Mouse (Mus musculus) thymus, postnatal 25 days (tissue): ENCODE measurements around the gene Chpt1.
"Not testable (repeated sequence)": the region's sequence is repeated elsewhere in the genome, so short reads cannot be mapped to it uniquely, and the experiment has no call there.

ENCODE experiments used
- DNase-seq: peaks from one replicate; pipeline ENCODE4 v3.0.0; 2022

Chpt1 gene

DNA sequence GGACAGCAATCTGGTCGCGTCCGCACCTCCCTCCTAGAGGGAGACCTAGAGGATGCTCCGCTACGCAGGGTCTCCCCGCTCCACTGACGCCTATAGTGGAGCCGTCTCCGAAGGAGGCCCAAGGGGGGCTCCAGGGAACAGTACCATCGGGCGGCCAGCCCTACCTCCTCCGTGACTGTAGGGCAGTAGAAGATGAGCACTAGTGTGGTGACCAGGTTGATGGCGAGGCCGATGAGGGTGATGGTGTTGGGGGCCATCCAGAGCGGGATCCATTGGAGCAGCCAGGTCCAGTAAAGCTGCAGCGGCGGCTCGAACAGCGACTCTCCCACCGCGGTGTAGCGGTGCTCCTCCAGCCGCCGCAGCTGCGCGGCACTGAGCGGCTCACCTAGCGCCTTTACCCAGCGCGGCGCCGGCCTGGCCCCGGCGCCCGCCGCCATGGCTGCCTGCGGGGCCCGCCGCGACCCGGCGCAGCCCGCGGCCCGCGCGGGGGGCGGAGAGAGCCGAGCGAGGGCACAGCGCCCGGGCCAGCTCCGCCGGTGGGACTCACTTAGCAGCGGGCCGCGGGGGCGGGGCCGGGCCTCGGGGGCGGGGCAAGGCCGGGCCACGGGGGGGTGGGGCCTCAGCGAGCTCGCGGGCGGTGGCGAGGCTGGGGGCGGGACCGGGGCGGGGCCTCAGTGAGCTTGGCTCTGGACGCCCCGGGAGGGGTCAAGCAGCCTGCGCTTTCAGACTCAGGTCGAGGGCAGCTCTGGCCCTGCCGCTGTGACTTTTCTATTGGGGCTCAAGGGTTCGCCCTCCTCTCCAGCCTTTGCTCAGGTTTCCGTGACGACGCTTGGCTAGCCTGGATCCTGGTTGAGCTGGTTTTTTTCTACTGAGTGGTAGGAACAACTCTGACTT, at the start of gene Chpt1:
TSS of gene Chpt1 (minus strand) at position 653 of the 894 bp plus-strand sequence.
- peak; percentile 87 for DNase-seq

DNA sequence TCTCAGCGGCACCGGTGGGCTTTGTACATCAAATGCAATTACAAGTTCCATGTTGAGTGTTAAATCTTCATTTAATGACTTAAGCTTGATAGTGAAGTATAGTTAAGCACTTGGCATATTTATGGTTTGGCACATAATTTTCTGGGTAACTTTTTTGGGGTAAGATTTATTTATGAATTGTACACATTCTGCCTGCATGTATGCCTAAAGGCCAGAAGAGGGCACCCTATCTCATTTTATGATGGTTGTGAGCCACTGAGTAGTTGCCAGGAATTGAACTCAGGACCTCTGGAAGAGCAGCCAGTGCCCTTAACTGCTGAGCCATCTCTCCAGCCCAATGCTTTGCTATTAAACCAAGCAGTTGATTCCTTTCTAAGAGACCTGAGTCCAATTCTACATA, 48.9 kb upstream of the Chpt1 start:
- DNase-seq = no peak

DNA sequence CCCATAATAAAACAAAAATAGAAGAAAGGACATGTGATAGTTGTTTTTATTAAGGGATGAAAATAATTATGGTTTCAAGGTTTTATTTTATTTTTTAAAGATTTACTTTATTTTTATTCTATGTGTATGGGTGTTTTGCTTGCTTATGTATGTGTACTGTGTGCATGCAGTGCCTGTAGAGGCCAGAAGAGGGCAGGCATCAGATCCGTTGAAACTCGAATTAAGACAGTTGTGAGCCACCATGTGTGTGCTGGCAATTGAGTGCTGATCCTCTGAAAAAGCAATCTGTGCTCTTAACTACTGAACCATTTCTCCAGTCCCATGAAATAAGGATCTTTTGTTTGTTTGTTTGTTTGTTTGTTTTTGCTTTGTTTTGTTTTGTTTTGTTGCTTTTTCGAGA, 46.4 kb upstream of the Chpt1 start:
- no peak for DNase-seq

DNA sequence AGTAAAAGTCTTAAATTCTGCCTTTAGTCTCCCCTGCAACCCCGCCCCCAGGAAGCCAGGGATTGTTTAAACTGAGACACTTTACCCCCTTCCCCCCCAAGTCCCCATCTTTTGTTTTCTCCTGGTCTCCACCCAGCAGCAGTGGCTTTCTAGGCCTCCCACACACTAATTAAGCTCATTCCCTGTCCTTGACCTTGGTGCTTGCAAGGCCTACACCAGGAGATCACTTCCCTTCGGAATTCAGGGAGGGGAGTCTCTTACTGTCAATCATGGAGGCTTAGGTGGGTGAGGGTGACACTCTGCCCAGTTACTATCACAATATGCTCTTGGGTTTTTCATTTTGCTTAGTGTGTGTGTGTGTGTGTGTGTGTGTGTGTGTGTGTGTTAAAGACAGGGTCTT, 43.8 kb upstream of the Chpt1 start:
- no peak for DNase-seq

DNA sequence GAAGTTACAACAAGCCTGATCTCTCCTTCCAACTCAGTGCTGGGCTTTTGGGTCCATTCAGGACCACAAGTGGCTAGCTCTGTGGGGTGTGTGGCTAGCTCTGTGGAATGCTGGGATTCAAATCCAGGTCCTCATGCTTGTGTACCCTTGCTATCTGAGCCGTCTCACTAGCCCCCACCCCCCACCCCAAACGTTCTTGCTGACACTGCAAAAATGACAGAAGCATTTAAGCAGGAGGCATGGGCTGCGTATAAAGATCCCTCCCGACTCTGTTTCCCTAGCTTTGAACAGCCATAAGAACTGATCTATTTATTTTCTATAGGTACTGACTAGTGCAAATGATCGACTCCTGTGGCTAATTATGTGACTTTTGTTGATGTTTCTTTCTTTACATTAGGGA, 26.8 kb upstream of the Chpt1 start:
- DNase-seq = no peak

DNA sequence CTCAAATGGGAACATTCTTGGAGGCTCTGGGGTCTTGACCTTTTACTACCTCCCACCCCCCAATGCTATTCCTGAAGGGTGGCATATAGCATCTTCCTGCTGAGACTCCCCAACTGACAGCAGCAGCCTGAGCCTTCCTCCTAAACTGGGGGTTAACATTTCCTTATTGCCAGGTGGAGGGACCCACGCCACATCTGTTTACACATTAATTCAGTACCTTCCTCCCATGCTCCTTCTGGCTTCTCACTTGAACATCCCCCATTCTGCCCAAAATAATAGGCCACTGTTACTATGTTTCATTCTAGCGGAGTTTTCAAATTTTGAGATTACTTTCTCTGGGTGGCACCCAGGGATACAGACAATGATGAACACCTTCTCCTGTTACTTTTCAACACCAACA, 20.1 kb upstream of the Chpt1 start:
- DNase-seq = no peak

DNA sequence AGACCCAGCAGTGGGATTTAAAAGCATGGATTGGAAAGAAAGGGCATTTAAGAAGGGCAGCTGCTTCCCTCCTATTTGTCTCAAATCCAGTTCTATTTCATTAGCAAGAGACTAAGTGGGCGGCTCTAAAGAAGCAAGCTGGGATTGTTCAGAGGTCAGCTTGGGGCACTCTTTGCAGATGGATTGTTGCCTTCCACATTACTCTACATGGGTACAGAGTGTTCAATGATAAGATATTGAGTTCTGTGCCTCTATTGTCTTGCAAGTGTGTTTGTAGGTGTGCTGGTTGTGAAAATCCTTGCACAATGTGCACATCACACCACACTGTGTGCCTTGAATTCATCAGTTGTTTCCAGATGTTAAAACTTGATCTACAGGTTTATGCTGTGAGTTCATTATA, 19.3 kb upstream of the Chpt1 start:
- DNase-seq = no peak

DNA sequence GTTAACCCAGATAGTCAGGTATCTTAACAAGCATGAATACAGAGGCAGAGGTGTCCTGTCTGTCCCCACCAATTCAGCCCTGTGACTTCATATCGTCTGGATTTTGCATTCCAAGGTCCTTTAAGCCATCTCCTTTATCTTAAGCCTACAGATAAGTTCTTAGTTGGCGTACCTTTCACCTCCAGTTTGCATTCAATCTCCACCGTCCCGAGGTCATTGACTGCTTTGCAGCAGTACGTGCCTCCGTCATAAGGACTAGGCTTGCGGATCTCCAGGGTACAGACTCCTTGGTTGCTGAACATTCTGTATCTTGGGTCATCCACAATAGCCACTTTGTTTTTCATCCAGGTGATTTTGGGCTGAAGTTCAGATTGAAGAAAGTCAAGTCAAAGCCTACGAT, 18.9 kb upstream of the Chpt1 start:
- no peak for DNase-seq

DNA sequence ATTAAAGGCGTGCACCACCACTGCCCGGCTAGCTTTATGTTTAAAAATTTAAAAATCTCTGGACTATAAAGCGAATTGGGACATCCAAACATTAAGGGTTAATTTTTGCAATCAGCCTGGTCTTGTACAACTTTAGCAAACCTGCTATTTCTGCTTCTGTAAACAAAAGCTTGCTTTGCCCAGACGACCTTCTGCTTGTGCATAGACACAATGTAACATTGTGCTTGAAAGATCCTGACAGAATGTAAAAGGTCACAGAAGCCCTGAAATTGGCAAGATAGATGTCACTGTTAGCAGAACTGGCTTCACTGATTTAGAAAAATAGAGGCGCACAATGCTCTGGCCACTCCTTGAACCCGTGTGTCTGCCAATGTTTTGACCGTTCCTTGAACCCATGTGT, 11.2 kb upstream of the Chpt1 start:
- not testable (repeated sequence) for DNase-seq

DNA sequence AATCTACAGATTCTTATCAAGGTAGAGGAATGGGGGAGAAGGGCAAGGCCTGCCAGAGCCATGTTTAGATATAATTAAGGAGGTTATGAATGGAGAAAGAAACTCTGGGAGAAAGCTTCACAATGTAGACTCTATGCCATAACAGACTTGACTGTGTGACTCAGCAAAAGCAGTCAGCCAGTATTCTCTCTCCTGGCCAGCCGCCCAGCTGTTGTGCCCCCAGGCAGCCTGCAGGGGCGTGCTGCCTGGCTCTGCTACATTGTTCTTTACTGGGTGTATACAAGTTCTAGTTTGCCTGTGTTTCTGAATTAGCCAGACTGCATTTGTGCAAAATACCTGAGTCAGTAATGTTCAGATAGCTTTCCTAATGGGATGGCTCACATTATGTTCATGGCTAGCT, 10.6 kb upstream of the Chpt1 start:
- peak; percentile 15 for DNase-seq

DNA sequence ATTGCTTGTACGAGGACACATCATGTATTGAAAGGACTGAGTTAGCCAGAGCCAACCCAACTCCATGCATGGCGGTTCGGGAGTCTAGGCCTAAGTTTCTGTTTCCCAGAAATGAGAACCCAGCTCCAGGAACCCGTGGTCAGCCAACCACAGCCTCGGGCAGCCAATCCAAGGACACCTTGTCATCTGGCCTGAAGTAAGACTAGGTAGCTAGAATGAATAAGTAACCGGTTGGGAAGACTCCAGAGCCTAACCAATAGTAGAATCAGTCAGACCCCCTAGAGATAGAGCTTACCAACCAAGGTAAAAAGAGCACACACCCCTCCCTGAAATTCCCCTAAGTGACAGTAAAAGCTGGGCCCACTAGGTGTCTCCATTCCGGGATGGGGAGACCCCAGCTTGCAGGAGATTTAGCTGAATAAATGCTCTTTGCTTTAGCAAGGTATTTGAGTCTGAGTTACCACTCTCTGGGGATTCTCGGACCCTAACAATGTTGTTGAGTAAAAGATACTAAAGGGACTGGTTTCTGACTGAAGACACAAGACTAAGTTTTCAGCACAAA, 9.8 kb upstream of the Chpt1 start:
- no peak for DNase-seq

DNA sequence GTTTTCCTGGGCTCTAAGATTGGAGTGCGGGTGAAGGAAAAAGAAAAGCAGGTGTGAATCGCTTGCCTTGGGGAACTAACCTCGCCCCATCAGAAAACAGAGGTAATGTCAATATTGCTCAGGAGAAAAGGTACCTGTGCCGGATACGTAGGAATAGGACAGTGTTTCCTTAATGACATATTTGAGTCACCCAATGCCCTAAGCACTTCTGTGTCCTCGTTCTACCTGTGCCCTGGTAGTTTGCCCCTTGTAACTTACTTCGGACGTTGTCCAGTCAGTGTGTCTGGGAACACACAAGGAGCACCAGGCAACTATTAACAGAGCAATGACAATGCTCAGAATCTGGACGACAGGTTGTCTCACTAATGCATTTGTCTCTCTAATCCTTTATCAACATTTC, 7.5 kb upstream of the Chpt1 start:
- DNase-seq = no peak

DNA sequence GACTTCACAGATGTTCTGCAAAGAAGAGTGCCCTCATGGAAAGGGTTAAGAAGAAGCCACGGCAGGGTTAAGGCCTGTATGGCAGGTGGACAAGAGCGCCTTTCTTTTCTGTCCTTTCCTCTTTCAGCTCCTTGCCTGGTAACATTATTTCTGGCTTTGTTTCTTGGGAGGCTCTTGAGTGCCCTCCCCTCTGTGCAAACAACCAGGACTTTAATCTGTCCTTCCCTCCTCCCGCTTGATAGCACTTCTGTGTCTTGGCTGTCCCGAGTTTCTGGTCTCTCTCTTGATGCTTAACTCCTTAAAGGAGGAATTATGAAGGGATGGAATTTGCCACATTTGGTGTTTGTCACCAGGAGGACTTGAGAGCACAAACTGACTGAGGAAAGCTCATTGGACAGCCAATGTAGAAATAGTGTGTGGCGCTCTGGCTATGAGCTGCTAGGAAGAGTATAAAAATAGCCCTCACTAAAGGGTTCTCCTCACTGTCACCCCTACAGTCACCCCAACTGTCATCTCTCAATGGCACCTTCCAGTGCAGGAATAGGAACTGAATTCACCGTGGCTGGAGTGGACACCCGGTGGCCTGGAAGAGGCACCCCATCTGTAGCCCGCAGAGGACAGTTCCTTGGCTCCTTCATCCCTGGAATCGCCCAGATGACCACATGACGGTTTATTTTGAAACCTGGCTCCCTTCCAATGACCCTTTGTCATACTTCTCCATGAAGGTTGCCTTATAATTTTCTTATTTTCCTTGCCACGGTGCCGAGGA, 6.8 kb upstream of the Chpt1 start:
- no peak for DNase-seq

DNA sequence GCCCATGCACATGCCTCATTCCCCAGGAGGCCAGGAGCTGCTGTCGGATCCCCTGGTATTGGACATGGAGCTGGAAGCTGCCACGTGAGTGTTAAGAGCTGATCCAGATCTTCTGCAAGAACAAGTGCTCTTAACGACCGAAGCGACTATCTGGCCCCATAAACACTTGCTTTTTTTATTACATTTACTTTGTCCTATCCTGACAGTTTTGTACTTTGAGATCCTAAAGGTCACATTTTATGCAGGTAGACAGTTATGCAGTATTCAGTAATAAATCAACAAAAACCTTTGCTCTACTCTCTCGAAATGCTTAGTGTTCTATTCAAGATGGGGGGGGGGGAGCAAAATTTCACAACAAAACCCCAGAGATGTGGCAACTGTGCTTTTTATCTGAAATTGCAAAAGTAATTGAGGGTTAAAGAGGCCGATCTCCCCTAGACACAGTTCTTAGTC, 3.8 kb upstream of the Chpt1 start:
- DNase-seq = no peak

DNA sequence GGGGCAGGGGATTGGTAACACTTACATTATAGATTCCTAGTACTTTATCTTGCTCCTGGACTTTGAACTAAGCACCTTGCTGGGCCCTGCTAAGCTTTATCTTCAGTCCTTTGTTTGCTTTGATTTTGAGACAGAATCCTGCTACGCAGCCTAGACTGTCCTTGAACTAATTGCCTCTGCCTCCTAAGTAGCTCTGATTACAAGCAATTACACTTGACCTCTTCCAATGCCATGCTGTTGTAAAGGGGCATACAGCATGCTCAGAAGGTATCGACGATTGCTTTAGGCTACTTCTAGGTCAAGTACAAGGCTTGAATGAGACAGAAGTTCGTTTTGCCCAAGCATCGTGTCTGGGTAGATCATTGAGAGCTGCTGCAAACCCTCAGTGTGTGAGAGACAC, 1.4 kb upstream of the Chpt1 start:
- no peak for DNase-seq

DNA sequence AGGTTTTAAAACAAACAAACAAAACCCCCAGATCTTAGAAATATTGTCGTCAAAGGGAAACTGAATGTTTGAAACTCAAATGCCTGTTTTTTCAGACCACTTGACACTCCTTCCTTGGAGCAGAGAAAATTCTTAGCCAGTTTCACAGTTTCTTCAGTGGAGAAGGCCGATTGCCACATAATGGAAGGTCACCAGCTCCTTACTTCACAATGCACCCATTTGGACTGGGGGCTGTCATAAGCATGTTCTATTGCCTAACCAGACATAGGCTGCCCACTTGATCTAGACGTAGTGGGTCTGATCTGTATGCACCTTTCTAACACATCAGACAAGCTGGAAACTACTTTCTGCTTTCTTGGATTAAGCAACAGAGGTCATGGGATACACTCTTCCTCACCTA, 608 bp upstream of the Chpt1 start:
- DNase-seq = no peak

DNA sequence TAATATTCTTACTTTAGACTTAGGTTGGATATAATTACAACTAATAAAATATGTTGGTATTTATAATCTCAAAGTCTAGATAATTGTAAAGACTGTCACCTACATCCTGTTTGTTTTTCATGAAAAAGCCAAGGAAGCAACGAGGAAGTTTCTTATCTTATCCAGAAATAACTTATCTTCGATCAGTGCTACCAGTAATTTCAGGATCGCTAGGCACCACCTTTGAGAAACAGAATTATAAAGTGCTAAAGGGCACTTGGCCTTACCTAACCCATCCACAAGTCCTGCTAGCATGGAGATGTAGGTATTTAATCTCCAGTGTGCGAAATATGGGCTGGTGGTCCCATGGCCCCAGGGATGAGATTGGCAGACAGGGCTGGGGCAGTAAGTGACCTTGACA, 954 bp downstream of the Chpt1 start:
- no peak for DNase-seq

DNA sequence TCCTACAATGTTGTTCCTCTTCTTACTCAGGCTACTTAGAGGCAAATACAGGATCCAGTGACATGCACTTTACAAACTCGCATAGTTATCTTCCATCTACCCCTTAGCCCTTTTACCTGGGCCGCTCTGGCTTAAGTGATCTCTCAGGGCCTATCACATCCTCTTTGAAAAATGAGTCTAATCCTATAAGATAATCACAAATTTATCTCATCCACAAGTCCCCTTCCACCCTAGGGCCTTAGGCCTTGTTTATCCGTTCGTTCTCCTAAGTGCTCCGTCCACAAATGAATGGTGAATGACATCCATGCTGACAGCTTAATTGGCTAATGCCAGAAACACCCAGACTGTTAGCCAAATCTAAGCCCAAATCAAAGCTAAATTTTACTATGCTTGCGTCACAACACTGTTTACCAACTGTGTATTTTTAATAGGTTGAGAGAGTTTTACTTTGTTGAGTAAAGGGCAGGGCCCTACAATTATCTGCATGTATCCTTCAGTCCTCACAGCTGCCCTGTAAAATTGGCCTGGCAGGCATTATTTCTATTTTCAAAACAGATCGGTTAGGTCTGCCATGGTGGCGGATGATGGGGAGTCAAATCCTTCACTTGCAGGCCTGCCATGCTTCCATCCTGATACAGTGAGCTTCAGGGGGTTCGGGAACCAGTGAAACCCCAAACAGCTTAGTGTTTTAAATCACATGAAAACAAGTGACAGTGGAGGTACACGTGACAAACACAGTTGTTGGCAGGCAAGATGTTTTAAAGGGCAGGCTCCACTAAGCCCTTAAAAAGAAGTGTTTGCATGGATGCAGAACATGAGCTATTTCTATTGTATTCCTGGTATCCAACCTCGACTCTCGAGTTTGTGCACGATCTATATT, 1.7 kb downstream of the Chpt1 start:
- DNase-seq = no peak

DNA sequence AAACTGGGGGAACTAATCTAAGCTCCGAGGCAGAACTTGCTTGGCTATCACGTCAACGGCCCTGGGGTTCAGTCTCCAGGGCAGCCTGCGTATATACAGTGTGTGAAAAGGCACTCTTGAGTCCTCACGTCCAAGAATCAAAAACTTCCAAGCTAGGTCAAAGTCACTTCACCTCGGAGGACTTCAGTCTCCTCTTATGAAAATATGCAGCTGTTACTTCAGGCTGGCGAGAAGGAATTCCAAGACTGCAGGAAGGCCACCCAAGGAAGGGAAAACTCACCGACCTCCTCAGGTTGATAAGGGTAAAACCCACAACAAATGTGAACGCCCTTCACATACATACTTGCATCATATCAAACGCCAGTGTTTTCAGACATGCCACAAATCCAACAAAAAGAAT, 2.5 kb downstream of the Chpt1 start:
- DNase-seq = no peak

DNA sequence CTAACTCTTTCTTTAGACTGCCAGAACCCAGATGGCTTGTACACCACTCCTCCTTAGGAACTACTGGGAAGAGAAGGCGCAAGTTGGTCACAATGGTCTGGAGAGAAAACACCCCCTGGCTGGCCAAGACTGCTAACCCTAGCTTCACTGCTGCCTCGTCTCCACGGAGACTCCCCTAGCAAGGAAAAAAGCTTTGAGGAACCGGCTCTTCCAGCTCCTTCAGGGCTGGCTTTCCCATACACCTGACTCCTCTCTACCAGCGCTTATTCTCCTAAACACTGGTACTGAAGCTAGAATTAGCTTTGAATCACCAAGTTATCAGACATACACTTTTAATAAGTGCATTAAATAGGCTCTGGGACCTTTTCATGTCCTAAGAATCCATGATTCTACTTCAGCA, 3.9 kb downstream of the Chpt1 start:
- DNase-seq = no peak

DNA sequence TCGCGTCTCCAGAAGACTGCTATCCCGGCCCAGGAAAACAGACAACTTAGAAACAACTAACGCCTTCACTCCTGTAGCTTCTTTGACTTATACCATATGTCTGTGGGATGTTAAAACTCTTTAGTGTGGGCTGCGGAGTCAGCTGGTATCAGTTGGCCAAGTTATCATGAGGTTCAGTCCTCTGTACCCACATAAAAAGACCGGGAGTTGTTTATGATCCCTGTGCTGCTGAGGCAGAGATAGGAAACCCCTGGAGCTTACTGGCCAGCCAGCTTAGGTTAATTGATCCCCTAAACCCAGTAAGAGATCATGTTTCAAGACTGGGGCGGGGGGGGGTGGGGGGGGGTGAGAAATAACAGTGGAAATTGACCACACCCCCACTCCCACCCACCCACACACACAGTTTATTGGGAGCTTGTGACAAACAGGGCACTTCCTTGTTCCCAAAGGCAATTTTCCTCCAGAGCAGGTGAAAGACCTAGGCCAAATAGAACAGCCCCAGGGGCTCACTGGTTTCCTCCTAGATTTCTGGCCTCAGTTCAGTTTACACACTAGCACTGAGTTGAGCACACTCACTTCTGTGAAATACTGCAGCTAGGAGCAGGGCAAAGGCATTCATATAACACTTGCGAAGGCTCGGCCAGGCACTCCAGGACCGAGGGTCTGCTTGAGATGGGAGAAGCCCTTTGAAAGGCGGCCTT, 6.9 kb downstream of the Chpt1 start:
- no peak for DNase-seq

DNA sequence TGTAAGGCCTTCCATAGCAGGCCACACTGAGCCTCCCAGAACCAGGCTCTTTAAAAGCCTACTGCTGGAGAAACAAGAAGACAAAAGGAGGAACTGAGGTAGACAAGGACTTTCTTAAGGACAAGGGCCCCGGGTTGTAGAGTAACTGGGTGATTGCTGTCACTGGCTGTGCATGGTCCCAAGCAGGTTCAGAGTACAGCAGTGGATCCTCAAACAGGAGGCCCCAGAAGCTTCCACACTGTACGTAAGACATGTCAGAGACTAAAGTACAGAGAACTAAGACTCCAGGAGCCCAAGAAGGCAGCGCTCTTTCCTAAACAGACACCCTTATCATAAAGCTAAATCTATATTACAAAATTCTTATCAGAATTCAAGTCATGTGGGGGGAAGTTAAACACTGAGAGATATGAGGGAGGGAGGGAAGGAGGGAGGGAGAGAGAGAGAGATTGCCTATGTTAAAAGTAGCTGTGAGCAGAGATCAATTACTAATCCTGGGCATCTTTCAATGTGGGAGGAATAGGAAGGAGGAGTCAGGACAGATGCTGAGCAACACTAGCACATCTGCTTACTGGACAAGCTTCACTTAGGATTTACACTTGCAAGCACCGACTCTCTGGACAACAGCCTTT, 8.8 kb downstream of the Chpt1 start:
- no peak for DNase-seq
